Mouse (Mus musculus) forebrain, embryonic 13.5 days (tissue): Measurements from ENCODE around the gene Rab11b. TPM values are rescaled to one million over a fixed set of nuclear protein-coding genes. Genes with fewer than 3 reads are reported as not detected.

ENCODE experiments used
- ATAC-seq: fragments of 200-750 bp; cut with Nextera tagmentation; 2 replicates; pipeline ENCODE4 v1.8.0; 2017
- H3K27ac ChIP-seq: fragments of 300-500 bp; sonication (generic); 2 replicates; pipeline ENCODE4 v1.5.1; 2015; ENCODE audit warnings: inconsistent platforms, mild to moderate bottlenecking, moderate library complexity
- H3K27me3 ChIP-seq: fragments of 300-500 bp; sonication (generic); 2 replicates; pipeline ENCODE4 v1.6.1; 2015; ENCODE audit warnings: mild to moderate bottlenecking, inconsistent platforms
- H3K36me3 ChIP-seq: fragments of 300-500 bp; sonication (generic); 2 replicates; pipeline ENCODE4 v1.6.1; 2015; ENCODE audit warnings: mild to moderate bottlenecking, inconsistent platforms; ENCODE audit not compliant: poor library complexity, severe bottlenecking
- H3K4me1 ChIP-seq: fragments of 300-500 bp; sonication (generic); 2 replicates; pipeline ENCODE4 v1.6.1; 2015; ENCODE audit warnings: inconsistent platforms
- H3K4me2 ChIP-seq: fragments of 300-500 bp; sonication (generic); 2 replicates; pipeline ENCODE4 v1.6.1; 2015; ENCODE audit warnings: inconsistent platforms, mild to moderate bottlenecking, moderate library complexity
- H3K4me3 ChIP-seq: fragments of 300-500 bp; sonication (generic); 2 replicates; pipeline ENCODE4 v1.5.1; 2015; ENCODE audit warnings: mild to moderate bottlenecking, inconsistent platforms
- H3K9ac ChIP-seq: fragments of 300-500 bp; sonication (generic); 2 replicates; pipeline ENCODE4 v1.6.1; 2015; ENCODE audit warnings: mild to moderate bottlenecking, inconsistent platforms
- H3K9me3 ChIP-seq: fragments of 300-500 bp; sonication (generic); replicated peaks from 2 replicates; pipeline ENCODE4 v1.6.1; 2016; ENCODE audit warnings: inconsistent platforms
- WGBS: fragments of 180-500 bp; shearing (Covaris S2); methylation state at CpG from one replicate; pipeline ENCODE4 v1.1.7; 2015; 5-methylcytosine and 5-hydroxymethylcytosine counted together
- polyA plus RNA-seq: library from polyadenylated mRNA; unstranded; fragments of >200 nt; fragmentation: Nextera tagmentation; extraction: Ambion mirVana; gene quantifications from 2 replicates; pipeline ENCODE4 v1.2.1, GENCODE M21; 2015

Gene Rab11b
- polyA plus RNA-seq, 1 experiment from 2014 or later = 441 TPM

- Histone ChIP-seq H3K36me3 (peaks cover 48% of the 10 kb centered on the region), H3K4me2 (no peak overlapping the region), H3K9me3 (no peaks in the 10 kb centered on the region), H3K27ac (no peak overlapping the region), H3K27me3 (no peaks in the 10 kb centered on the region), H3K9ac (no peak overlapping the region), H3K4me3 (no peak overlapping the region), H3K4me1 (no peaks in the 10 kb centered on the region)
- no peak for ATAC-seq
- 96% methylated on average over 1 of the region's 1 CpGs for WGBS
Measured at GRCm38 (mm10) chr17:33702178-33702577, 58.2 kb downstream of the Rab11b start.

GRCm38 (mm10) chr17:33695471-33695870 lies 64.9 kb downstream of the Rab11b start:
- no peak overlapping the region for H3K27ac ChIP-seq
- no peaks in the 10 kb centered on the region for H3K9me3 ChIP-seq
- H3K4me3 ChIP-seq = no peak overlapping the region
- no peak overlapping the region for H3K9ac ChIP-seq
- WGBS = 88% methylated on average over 1 of the region's 1 CpGs
- no peaks in the 10 kb centered on the region for H3K4me1 ChIP-seq
- no peaks in the 10 kb centered on the region for H3K27me3 ChIP-seq
- ATAC-seq = no peak
- H3K36me3 ChIP-seq = peaks cover 67% of the 10 kb centered on the region
- no peak overlapping the region for H3K4me2 ChIP-seq

Other genes starting within 250 kb of the Rab11b start
- gene Adamts10, start 236.3 kb downstream of the Rab11b start, polyA plus RNA-seq = 36.5 and 37.3 TPM in 2 replicates
- gene Myo1f, start 204.8 kb downstream of the Rab11b start, polyA plus RNA-seq = 1.0 and 1.4 TPM in 2 replicates
- 56.5 and 62.4 TPM in 2 replicates for gene Zfp414, start 131.4 kb downstream of the Rab11b start, polyA plus RNA-seq
- gene Pram1, start 122.5 kb downstream of the Rab11b start, polyA plus RNA-seq = 0.75 and 1.2 TPM in 2 replicates
- gene Hnrnpm, start 73.7 kb downstream of the Rab11b start, polyA plus RNA-seq = 349 and 356 TPM in 2 replicates
- 52.2 and 56.5 TPM in 2 replicates for gene March2, start 41.9 kb downstream of the Rab11b start, polyA plus RNA-seq
- gene Angptl4, start 21.3 kb upstream of the Rab11b start, polyA plus RNA-seq = 8.6 and 10.0 TPM in 2 replicates
- gene Kank3, start 50.0 kb upstream of the Rab11b start, polyA plus RNA-seq = 27.3 and 29.0 TPM in 2 replicates
- 779 and 868 TPM in 2 replicates for gene Rps28, start 64.0 kb upstream of the Rab11b start, polyA plus RNA-seq
- 473 and 507 TPM in 2 replicates for gene Ndufa7, start 64.0 kb upstream of the Rab11b start, polyA plus RNA-seq
- gene Cd320, start 82.6 kb upstream of the Rab11b start, polyA plus RNA-seq = 60.1 and 66.1 TPM in 2 replicates
- gene Gm7029, start 113.3 kb upstream of the Rab11b start, polyA plus RNA-seq = not detected in 2 replicates
- gene Kifc1, start 130.1 kb upstream of the Rab11b start, polyA plus RNA-seq = 6.8 and 7.4 TPM in 2 replicates
- gene Platr17, start 144.6 kb upstream of the Rab11b start, polyA plus RNA-seq = 0.28 and 0.49 TPM in 2 replicates
- gene Daxx, start 148.9 kb upstream of the Rab11b start, polyA plus RNA-seq = 60.7 and 68.0 TPM in 2 replicates
- 12.3 and 15.0 TPM in 2 replicates for gene Tapbp, start 155.4 kb upstream of the Rab11b start, polyA plus RNA-seq
- 18.1 and 20.6 TPM in 2 replicates for gene Zbtb22, start 155.4 kb upstream of the Rab11b start, polyA plus RNA-seq
- gene Rgl2, start 169.0 kb upstream of the Rab11b start, polyA plus RNA-seq = 39.3 and 46.6 TPM in 2 replicates
- 204 and 214 TPM in 2 replicates for gene Pfdn6, start 179.8 kb upstream of the Rab11b start, polyA plus RNA-seq
- gene Wdr46, start 180.1 kb upstream of the Rab11b start, polyA plus RNA-seq = 28.4 and 29.4 TPM in 2 replicates
- gene B3galt4, start 191.0 kb upstream of the Rab11b start, polyA plus RNA-seq = 7.3 and 9.4 TPM in 2 replicates
- gene Vps52, start 195.3 kb upstream of the Rab11b start, polyA plus RNA-seq = 58.6 and 61.4 TPM in 2 replicates
- 1,165 and 1,184 TPM in 2 replicates for gene Rps18, start 195.5 kb upstream of the Rab11b start, polyA plus RNA-seq
- 12.9 and 24.0 TPM in 2 replicates for gene H2-K1, start 239.8 kb upstream of the Rab11b start, polyA plus RNA-seq